Mouse (Mus musculus) kidney, adult 10 weeks (tissue): ENCODE data around the gene Ctsj. TPM values are rescaled to one million over a fixed set of nuclear protein-coding genes. Genes with fewer than 3 reads are reported as not detected.

Experiments
- polyA plus RNA-seq: library from polyadenylated mRNA; stranded (reverse); fragments of 350-450 nt; fragmentation: Illumina TruSeq; extraction: RNeasy Lipid Tissue Mini Kit (QIAGEN cat#74804); gene quantifications from one replicate; pipeline ENCODE4 v1.2.3, GENCODE M21; 2014; ENCODE audit warnings: low read depth, low replicate concordance

Gene Ctsj
- polyA plus RNA-seq = not detected

DNA sequence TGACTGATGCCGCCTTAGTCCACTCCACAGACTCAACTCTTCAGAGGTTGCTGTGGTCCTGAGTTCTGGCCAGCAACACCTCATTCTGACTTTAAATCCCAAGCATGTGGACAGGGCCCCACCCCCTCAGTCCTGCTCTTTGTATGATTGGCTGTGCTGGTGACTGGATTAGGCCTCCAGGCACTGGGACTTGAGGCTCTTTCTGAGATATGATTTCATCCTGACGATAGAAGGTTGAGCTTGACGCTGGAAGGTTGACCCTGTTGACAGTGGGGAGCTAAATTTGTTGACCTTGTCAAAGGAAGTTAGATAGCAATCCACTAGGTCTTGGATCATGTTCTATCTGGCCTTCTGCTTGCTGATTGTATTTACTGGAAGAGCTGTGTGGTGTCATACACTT, at the start of gene Ctsj:
Gene Ctsj (minus strand): TSS at position 101 of the 400 bp plus-strand sequence.

DNA sequence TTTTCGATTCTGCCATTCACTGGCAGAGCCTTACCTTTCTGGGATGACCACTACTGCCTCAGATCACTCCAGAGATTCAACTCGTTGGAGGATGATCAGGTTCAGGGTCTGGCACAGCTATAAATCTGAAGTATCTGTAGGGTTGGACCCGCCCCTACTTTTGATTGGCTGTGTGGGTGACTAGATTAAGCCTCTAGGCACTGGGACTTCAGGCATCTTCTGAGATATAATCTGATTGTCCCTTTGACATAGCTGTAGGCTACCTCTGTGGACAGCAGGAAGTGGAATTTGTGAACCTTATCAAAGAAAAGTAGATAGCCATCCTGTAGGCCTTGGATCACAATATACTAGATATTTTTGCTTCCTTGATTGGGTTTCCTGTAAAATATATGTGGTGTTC, 34.8 kb upstream of the Ctsj start, which contains the start of gene Ctsq:
Gene Ctsq (minus strand): TSS at position 101 of the 400 bp plus-strand sequence.

Other genes with a start within 250 kb of the Ctsj start
- gene BC051665, start 219.6 kb downstream of the Ctsj start, polyA plus RNA-seq = not detected
- not detected for gene Ctsll3, start 203.1 kb downstream of the Ctsj start, polyA plus RNA-seq
- not detected for gene 4930486L24Rik, start 141.5 kb downstream of the Ctsj start, polyA plus RNA-seq
- not detected for gene Gm49392, start 109.1 kb downstream of the Ctsj start, polyA plus RNA-seq
- gene Ctla2b, start 108.5 kb downstream of the Ctsj start, polyA plus RNA-seq = 2.2 TPM
- not detected for gene Tpbpb, start 101.1 kb downstream of the Ctsj start, polyA plus RNA-seq
- gene Gm49393, start 70.4 kb downstream of the Ctsj start, polyA plus RNA-seq = 2.3 TPM
- gene Gm49391, start 69.4 kb downstream of the Ctsj start, polyA plus RNA-seq = 5.3 TPM
- 34.5 TPM for gene Ctla2a, start 69.3 kb downstream of the Ctsj start, polyA plus RNA-seq
- not detected for gene Tpbpa, start 64.0 kb downstream of the Ctsj start, polyA plus RNA-seq
- gene Ctsq, start 34.7 kb upstream of the Ctsj start, polyA plus RNA-seq = not detected
- not detected for gene Ctsr, start 158.3 kb upstream of the Ctsj start, polyA plus RNA-seq
- not detected for gene Cts6, start 197.5 kb upstream of the Ctsj start, polyA plus RNA-seq
- gene Cts8, start 249.4 kb upstream of the Ctsj start, polyA plus RNA-seq = not detected